Mouse (Mus musculus) adrenal gland, adult 2 months (tissue): ENCODE results near the gene Romo1. TPM values are rescaled to one million over a fixed set of nuclear protein-coding genes. Genes with fewer than 3 reads are reported as not detected.

Experiments
- DNase-seq: peaks from one replicate; pipeline ENCODE4 v3.0.0; 2021
- polyA plus RNA-seq: library from polyadenylated mRNA; depleted of rRNA; stranded (reverse); fragments of >200 nt; gene quantifications from 2 replicates; pipeline ENCODE4 v1.2.3, GENCODE M21; 2012; rRNA removed
- total RNA-seq, 2 experiments: library from RNA; stranded (reverse); gene quantifications; 2 replicates each; pipeline ENCODE4 v1.2.3; 2021

Romo1 gene
- total and polyA plus RNA-seq, 3 experiments: 233 to 417 (median 376) TPM

DNA sequence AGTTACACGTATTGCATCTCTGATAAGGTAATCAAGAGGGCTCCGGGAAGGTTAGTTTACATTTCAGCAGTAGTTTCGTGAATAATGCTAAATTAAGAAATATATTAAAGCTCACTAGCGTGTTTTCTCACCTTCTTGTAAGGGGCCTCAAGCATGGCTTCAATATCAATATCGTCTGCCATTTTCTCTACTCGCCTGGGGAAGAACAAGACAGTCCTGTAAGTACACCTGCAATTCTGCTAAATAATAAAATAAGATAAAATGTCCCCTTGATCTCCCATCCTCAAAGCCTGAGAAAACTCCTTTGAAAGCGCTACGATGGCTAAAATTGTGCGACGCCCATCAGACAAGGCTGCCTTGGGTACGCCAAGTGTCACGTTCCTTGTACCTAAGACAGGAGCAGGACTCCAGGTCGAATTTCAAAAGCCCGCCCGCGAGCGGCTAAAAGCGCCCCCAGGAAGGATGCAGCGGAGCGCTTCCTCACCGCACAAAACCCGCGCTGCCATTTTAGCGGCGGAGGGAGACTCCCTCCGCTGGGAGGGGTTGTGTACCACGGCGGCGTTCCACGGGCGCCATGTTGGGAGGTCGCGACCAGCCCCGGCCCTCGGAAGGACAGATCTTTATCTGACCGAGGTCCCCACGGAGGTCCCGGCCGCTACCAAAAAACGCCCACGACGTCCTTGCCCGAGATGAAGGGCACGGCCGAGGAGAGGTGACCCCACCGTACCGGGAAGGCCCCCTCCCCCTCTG, 35.4 kb downstream of the Romo1 start:
- peak; percentile 88 for DNase-seq

GRCm38 (mm10) chr2:156179796-156180093, 35.9 kb downstream of the Romo1 start:
- no peak for DNase-seq

DNA sequence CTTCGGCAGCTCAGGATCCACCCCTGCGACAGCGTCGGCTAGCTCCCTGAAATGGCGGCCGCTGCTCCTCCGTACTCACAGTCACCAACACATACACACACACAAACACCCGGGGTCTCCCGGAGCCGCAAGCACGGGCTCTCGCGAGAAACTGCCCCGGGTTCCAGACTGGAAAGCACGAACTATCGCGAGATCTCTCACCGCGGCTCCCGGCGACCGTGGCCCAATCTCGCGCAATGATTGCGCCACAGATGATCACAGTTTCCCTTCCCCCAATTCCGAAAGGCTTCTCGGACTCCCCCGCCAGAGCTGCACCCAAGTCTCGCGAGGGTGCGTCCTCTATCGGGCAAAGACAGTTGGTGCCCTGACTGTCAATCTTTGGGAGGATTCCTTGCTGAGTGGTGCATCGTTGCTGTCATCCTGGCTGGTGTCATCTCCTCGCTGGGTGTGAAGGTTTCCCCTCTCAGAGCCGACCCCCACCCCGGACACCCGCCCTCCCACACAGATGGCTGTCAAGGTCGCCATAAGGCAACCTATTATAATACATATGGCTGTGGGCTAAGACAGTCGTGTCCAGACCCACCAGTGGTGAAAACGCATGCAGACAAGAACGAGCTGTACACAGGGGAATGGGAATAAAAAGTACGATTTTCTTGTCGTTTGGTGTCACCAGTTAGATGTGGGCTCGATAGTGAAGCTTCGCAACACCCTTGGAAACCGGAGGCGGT, 36.4 kb downstream of the Romo1 start, which contains the start of gene Rbm39:
Rbm39 (minus strand) TSS at position 145 of the 728 bp plus-strand sequence.
- peak; percentile 99 for DNase-seq

DNA sequence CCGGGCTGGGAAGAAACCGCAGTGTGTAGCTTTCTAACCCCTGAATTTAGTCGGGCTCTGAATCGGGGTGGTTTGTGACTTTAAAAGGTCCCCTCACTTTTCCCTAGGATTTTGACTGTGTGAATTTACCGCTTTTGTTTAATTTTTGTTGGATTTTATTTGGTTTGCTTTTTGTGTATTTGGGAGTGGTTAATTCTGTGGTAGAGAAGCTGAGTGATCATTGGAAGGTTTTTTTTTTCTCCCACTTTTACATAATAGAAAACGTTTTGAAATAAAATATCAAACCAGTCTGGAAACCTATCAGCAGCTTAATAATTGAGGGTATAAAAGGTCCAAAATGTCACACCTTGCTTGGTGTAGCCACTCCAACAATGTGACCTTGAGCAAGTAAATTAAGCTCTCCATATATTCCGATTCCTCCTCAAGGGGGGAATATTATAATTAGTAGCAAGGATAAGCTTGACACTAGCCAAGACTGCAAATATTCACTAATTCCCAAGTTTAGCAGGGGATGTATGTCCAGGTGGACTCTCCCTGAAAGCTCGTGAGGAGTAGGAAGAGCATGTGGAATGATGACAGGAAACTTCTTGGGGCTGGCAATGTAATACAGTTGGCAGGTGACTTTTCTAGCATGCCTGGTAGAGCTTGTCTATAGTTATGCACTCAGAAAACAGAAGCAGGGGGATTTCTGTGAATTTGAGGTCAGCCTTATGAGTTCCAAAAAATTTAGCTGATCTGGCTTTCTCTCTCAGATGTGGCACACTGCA, 37.2 kb downstream of the Romo1 start:
- DNase-seq: no peak

DNA sequence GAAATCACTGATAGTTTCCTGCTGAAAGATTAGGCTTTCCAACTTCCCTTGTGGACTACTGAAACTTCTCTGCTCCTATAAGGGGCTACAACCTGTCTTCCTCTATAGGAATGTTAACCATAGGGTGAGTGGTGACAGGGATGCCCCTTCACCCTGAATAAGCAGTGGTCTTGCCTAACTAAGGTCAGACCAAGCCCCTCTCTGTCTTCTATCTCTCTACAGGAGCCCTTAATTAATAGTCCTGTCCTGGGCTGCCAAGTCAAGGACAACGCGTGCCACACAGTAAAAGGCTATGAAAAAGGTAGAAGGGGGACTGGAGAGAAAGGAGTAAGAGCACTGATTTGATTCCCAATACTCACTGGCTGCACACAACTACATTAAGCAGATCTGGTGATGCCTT, 37.8 kb downstream of the Romo1 start:
- no peak for DNase-seq

DNA sequence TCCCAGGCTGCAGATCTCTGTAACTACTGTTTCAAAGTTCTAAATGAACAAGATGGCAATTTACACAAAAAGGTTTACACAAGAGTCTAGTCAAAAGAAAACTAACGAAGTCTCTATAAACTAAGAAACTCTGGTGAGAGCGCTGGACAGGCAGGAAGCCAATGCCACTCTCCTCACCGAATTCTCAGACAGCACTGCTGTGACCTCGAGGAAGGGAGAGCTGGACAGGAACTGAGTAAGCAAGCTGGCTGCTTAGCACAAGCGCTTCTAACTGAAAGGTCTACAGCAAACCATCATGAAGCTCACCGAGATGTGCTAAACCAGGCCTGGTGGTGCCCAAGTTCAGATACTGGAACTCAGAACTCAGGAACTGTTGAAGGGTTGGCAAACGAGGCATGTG, 45.4 kb downstream of the Romo1 start:
- peak; percentile 76 for DNase-seq

DNA sequence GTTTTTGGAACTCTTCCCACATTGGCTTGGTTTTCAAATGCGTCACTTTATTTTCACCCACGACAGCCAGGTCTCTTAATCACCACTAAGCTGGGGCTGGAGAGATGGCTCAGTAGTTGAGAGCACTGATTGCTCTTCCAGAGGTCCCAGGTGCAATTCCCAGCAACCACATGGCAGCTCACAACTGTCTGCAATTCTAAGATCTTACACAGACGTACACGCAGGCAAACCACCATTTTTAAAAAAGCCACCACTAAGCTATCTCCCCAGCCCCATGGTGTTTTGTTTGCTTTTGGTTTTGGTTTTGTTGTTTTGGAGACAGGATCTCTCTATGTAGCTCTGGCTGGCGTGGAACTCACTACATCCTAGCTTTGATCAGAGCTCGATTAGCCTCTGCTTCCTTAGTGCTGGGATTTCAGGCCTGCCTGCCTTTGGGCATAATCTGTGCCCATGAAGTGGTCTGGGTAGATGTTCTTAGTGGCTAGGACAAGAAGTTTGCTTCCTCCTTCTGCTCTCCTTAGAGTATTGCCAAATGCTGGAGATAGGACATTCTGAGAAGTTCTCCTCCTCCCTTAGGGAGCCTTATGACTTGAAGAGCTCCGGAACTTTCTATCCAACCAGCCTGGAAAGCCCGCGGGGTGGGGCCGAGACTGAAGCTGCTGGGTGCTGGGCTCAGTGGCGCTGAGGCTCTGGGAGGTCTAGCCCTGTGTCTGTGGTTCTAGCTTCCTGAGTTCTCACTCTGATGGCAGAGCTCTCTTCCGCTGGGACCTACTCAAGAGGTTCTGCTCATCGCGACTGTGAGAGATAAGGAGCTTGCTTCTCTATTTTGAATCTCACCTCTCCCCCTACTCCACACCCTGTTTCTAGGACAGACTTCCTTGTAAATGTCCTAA, 46.4 kb downstream of the Romo1 start:
- peak; percentile 43 for DNase-seq

DNA sequence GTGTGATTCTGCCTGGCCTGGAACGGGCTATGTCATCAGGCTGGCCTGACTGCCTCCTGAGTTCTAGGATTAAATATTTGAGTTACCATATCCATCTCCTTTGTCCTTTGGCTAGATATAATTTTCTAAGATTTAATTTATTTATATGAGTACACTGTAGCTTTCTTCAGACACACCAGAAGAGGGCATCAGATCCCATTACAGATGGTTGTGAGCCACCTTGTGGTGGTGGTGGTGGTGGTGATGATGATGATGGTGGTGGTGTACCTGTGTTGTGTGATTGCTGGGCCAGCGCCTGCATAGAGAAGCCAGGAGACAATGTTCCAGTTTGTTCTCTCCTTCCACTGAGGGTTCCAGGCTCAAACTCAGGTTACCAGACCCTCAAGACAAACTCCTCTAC, 47.7 kb downstream of the Romo1 start:
- no peak for DNase-seq

- no peak for DNase-seq
Observed at GRCm38 (mm10) chr2:156192068-156192467, 48.2 kb downstream of the Romo1 start.

DNA sequence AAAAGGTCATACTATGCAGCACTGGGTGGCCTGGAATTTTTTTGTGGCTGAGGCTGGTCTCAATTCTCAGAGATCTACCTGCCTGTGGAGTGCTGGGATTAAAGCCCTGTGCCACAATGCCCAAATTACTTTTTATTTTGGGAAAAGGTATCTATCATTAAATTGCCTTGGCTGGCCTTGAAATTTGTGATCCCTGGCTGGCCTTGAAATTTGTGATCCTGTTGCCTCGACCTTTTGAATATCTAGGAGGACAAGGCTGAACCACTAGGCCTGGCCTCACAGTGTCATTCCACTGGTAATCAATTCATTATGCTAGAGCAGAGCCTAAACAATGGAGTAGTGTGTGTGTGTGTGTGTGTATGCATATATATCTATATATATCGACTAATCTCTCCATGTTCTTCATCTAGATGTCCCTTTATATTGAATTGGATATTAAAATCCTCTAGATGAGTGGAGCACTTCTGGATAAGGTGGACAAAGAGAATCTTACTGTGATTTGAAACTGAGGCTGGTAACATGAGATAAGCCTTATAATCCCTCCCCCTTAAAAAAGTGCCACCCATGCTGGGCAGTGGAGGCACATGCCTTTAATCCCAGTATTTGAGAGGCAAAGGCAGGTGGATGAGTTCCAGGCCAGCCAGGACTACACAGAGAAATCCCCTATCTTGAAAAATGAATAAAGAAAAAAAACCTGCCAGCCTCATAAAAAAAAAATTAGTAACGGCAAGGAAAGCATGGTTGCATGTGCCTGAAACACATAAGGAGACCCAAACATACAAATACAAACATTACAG, 49.4 kb downstream of the Romo1 start:
- peak; percentile 54 for DNase-seq

DNA sequence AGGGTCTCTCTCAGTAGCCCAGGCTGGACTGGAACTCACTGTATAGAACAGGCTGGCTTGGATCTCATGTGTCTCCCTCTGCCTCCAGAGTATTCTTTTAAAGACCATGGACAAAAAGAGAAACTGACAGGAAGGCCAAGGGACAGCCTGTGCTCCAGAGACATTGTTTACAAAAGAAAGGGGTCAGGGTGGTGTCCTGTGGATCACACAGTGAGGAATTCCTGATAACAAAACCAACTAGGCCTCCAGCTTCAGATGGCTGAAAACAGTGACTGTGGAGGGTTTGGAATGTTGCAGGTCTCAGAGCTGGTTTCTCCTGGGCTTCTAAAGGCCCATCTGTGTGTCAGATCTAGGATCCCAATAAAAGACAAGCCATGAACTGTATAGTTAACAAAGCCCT, 50.7 kb downstream of the Romo1 start:
- DNase-seq: peak; percentile 4

Other genes with a start within 250 kb of the Romo1 start
- 100 to 1,000 TPM; 103 to 138 TPM for gene Uqcc1, start 213.7 kb upstream of the Romo1 start, total RNA-seq
- gene Uqcc1, start 213.7 kb upstream of the Romo1 start, polyA plus RNA-seq: 20.3 and 25.0 TPM in 2 replicates
- not detected for gene Gm15557, start 203.3 kb upstream of the Romo1 start, total RNA-seq
- not detected in 2 replicates for gene Gm15557, start 203.3 kb upstream of the Romo1 start, polyA plus RNA-seq
- 1 to 10 TPM in 1 of 2 experiments, under 1 TPM in 1; 0.14 to 1.7 TPM for gene Gdf5, start 198.7 kb upstream of the Romo1 start, total RNA-seq
- 0.31 and 0.39 TPM in 2 replicates for gene Gdf5, start 198.7 kb upstream of the Romo1 start, polyA plus RNA-seq
- 10 to 100 TPM in 1 of 2 experiments, 1 to 10 TPM in 1; 6.1 to 11.9 TPM for gene Cep250, start 187.6 kb upstream of the Romo1 start, total RNA-seq
- 5.2 and 9.4 TPM in 2 replicates for gene Cep250, start 187.6 kb upstream of the Romo1 start, polyA plus RNA-seq
- gene 6430550D23Rik, start 136.1 kb upstream of the Romo1 start, total RNA-seq: 1 to 10 TPM; 2.7 to 2.8 TPM
- gene 6430550D23Rik, start 136.1 kb upstream of the Romo1 start, polyA plus RNA-seq: 1.9 and 2.6 TPM in 2 replicates
- gene Ergic3, start 136.0 kb upstream of the Romo1 start, total RNA-seq: 100 to 1,000 TPM; 237 to 261 TPM
- 260 and 283 TPM in 2 replicates for gene Ergic3, start 136.0 kb upstream of the Romo1 start, polyA plus RNA-seq
- gene Fer1l4, start 91.1 kb upstream of the Romo1 start, total RNA-seq: not detected
- not detected in 2 replicates for gene Fer1l4, start 91.1 kb upstream of the Romo1 start, polyA plus RNA-seq
- 1 to 10 TPM; 3.7 to 4.9 TPM for gene Spag4, start 78.9 kb upstream of the Romo1 start, total RNA-seq
- gene Spag4, start 78.9 kb upstream of the Romo1 start, polyA plus RNA-seq: 2.3 and 3.8 TPM in 2 replicates
- gene Cpne1, start 32.1 kb upstream of the Romo1 start, total RNA-seq: 10 to 100 TPM; 48.8 to 53.9 TPM
- 87.7 and 97.8 TPM in 2 replicates for gene Cpne1, start 32.1 kb upstream of the Romo1 start, polyA plus RNA-seq
- gene Rbm12, start 32.1 kb upstream of the Romo1 start, total RNA-seq: 10 to 100 TPM; 16.6 to 28.1 TPM
- 2.4 and 4.8 TPM in 2 replicates for gene Rbm12, start 32.1 kb upstream of the Romo1 start, polyA plus RNA-seq
- 10 to 100 TPM; 14.6 to 21.1 TPM for gene Gm28036, start 16.9 kb upstream of the Romo1 start, total RNA-seq
- 2.3 and 3.4 TPM in 2 replicates for gene Gm28036, start 16.9 kb upstream of the Romo1 start, polyA plus RNA-seq
- 10 to 100 TPM; 76.7 to 90.3 TPM for gene Nfs1, start 147 bp downstream of the Romo1 start, total RNA-seq
- 123 and 134 TPM in 2 replicates for gene Nfs1, start 147 bp downstream of the Romo1 start, polyA plus RNA-seq
- gene Rbm39, start 36.2 kb downstream of the Romo1 start, total RNA-seq: 100 to 1,000 TPM; 269 to 386 TPM
- 89.7 and 94.8 TPM in 2 replicates for gene Rbm39, start 36.2 kb downstream of the Romo1 start, polyA plus RNA-seq
- gene Phf20, start 52.4 kb downstream of the Romo1 start, total RNA-seq: 10 to 100 TPM; 37.8 to 44.5 TPM
- gene Phf20, start 52.4 kb downstream of the Romo1 start, polyA plus RNA-seq: 18.1 and 18.8 TPM in 2 replicates
- gene Cnbd2, start 168.3 kb downstream of the Romo1 start, total RNA-seq: 1 to 10 TPM; 1.7 to 2.2 TPM
- 0.59 and 0.65 TPM in 2 replicates for gene Cnbd2, start 168.3 kb downstream of the Romo1 start, polyA plus RNA-seq
- 100 to 1,000 TPM; 106 to 129 TPM for gene Scand1, start 168.7 kb downstream of the Romo1 start, total RNA-seq
- gene Scand1, start 168.7 kb downstream of the Romo1 start, polyA plus RNA-seq: 580 and 627 TPM in 2 replicates